Mouse (Mus musculus) C2C12 (cell line): ENCODE results near the gene Fbxw4. TPM values are rescaled to one million over a fixed set of nuclear protein-coding genes. Genes with fewer than 3 reads are reported as not detected.

ENCODE experiments used
- H3K27me3 ChIP-seq: one replicate; pipeline ENCODE4 v1.6.1; 2011; ENCODE audit not compliant: control insufficient read depth, insufficient read depth, insufficient read length
- H3K36me3 ChIP-seq: one replicate; pipeline ENCODE4 v1.6.1; 2011; ENCODE audit not compliant: control insufficient read depth, insufficient read depth
- H3K4me3 ChIP-seq: one replicate; pipeline ENCODE4 v1.5.1; 2011; ENCODE audit warnings: mild to moderate bottlenecking, control low read depth; ENCODE audit not compliant: poor library complexity, insufficient read depth, severe bottlenecking
- H3K79me2 ChIP-seq: one replicate; pipeline ENCODE4 v1.6.1; 2011; ENCODE audit not compliant: control insufficient read depth, insufficient read depth
- H3K79me3 ChIP-seq: one replicate; pipeline ENCODE4 v1.6.1; 2011; ENCODE audit warnings: low read depth, control low read depth
- H3ac ChIP-seq: one replicate; pipeline ENCODE3; 2011; ENCODE audit warnings: low read depth; ENCODE audit not compliant: control insufficient read depth, insufficient read length
- CEBPB ChIP-seq: IDR thresholded peaks from one replicate; pipeline ENCODE4 v1.6.1; 2011; ENCODE audit warnings: low read depth, mild to moderate bottlenecking, control low read depth, moderate library complexity
- CTCF ChIP-seq: IDR thresholded peaks from one replicate; pipeline ENCODE4 v1.5.1; 2011; ENCODE audit not compliant: control insufficient read depth, insufficient read depth, insufficient read length
- FOSL1 ChIP-seq: IDR thresholded peaks from one replicate; pipeline ENCODE4 v1.8.0; 2011; ENCODE audit warnings: mild to moderate bottlenecking, low read length; ENCODE audit not compliant: poor library complexity, insufficient read depth, severe bottlenecking
- MAX ChIP-seq: IDR thresholded peaks from one replicate; pipeline ENCODE4 v1.6.1; 2011; ENCODE audit warnings: mild to moderate bottlenecking, control low read depth
- MYOD1 ChIP-seq: IDR thresholded peaks from one replicate; pipeline ENCODE4 v1.6.1; 2011; ENCODE audit warnings: low read depth; ENCODE audit not compliant: control insufficient read depth, insufficient read length
- MYOG ChIP-seq: IDR thresholded peaks from one replicate; pipeline ENCODE4 v1.6.1; 2011; ENCODE audit not compliant: control insufficient read depth, insufficient read length; ENCODE audit errors: extremely low read depth
- USF1 ChIP-seq: IDR thresholded peaks from one replicate; pipeline ENCODE4 v1.6.1; 2011; ENCODE audit warnings: low read depth, mild to moderate bottlenecking, control low read depth, moderate library complexity
- polyA plus RNA-seq: library from polyadenylated mRNA; unstranded; fragments of >200 nt; fragmentation: generic; extraction: Trizol; gene quantifications from one replicate; pipeline ENCODE4 v1.2.1, GENCODE M21; 2012; ENCODE audit warnings: missing spikeins

The Fbxw4 gene
- polyA plus RNA-seq, 1 experiment = 19.3 TPM

DNA sequence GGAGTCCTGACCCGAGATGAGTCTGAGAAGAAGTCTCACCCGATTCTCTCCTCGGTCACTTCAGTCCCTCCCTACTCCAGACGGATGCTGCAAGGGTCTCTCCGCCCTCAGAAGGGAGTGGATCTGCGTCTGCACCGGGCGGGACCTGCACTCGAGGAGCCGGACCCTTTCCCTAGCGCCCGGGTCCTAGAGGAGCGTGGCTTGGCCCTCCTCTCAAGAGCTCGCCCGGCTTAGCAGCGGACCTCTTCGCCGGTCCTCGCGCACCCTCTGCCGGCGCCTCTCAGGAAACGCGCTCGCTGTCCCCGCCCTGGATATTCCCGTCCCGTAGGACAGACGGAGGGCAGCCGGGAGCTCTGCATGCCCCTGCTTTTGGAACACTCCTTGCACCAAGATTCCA lies 115.2 kb downstream of the Fbxw4 start:
- H3K36me3 ChIP-seq = no peaks in the 10 kb centered on the region
- no peaks in the 10 kb centered on the region for H3K79me3 ChIP-seq
- TF ChIP-seq CTCF (peak; percentile 92), CEBPB (no peak)
- H3K27me3 ChIP-seq = peaks cover 11% of the 10 kb centered on the region
- H3K4me3 ChIP-seq = no peak overlapping the region
- H3K79me2 ChIP-seq = no peaks in the 10 kb centered on the region
- H3ac ChIP-seq = peak overlapping the region; percentile 53

DNA sequence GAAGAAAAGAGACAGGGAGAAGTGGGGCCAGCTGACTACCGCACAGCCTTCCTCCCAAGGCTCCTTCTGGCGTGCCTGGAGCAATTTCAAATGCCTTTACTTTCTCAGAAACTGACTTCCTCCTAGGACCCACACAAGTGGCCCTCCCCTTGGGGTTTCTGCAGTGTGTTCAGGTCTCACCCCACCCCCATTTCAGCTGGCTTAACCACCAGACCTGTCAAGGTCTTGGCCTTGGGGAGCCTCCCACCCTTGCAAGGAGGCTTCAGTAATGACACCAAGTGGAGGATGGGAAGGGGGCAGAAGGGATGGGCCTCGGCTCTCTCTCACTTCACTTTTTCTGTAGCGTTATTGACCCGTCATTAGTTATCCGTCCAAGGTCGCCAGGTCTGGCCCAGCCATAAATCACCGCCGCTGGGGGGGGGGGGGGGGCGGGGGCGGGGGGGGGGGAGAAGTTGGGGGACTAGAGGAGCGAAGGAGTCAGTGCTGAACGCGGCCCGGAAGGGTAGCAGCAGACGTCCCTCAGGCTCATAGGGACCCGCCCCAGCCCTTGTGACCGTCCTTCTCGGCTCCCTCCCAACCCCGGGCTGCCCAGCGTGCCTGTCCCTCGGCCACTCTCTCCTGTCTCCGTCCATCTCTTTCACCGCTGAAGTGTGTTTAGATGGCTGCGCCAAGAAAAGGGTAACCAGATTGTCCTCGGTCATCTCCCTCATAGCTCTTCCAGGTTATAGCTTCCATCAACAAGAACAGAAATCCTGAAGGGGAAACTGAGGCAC lies 115.8 kb downstream of the Fbxw4 start:
- no peaks in the 10 kb centered on the region for H3K79me2 ChIP-seq
- no peaks in the 10 kb centered on the region for H3K36me3 ChIP-seq
- TF ChIP-seq CEBPB (no peak), MYOD1 (no peak)
- H3K27me3 ChIP-seq = peaks cover 11% of the 10 kb centered on the region
- H3K4me3 ChIP-seq = no peak overlapping the region
- no peak overlapping the region for H3ac ChIP-seq
- H3K79me3 ChIP-seq = no peaks in the 10 kb centered on the region

DNA sequence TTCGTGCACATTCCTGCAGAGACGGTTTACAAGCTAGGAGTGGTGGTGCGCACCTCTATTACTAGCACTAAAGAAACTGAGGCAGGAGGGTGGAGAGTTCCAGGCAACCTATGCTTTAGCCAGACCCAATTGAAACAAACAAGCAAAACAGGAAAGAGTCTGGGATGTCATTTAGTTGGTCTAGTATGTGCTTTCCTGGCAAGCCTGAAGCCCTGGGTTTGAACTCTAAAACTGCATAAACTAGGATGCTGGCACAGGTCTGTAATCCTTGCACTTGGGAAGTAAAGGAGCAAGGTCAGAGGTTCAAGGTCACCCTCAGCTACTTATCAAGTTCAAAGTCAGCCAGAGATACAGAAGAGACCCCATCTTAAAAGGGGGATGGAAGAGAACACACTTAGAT lies 118.1 kb downstream of the Fbxw4 start:
- H3ac ChIP-seq = peak overlapping the region; percentile 71
- peaks cover 11% of the 10 kb centered on the region for H3K27me3 ChIP-seq
- TF ChIP-seq CEBPB = no peak
- TF ChIP-seq MYOG = no peak
- TF ChIP-seq MAX = no peak
- no peak for TF ChIP-seq MYOD1
- TF ChIP-seq USF1 = no peak
- TF ChIP-seq FOSL1 = no peak
- no peak for TF ChIP-seq CTCF
- no peaks in the 10 kb centered on the region for H3K79me3 ChIP-seq
- no peaks in the 10 kb centered on the region for H3K36me3 ChIP-seq
- H3K4me3 ChIP-seq = no peak overlapping the region
- H3K79me2 ChIP-seq = no peaks in the 10 kb centered on the region

DNA sequence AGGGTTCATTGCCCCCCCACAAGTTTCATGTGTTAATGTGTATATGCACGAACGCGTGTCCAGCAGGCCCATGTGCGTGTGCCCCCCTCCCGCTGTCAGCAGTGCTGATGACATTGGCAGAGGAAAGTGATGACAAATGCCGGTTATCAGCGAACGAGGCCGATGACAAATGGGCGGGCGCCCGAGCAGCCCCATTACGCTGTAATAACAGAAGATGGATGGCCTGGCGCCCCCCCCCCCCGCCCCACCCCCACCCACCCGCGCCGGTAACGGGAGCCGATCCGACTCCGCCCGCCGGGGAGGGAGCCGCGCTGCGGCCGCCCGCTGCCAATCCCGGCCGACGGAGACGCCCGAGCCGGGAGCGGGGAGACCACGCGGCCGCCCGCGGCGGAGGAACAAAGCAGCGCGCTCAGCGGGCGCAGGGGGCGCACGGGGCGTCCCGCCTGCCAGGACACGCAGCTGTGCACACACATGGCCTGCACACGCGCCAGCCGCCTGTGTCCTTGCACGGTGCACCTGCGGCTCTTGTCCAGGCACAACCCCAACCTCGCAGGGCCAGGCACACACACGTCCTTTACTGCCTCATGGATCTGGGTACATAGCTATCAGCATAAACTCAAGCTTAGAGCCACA lies 118.6 kb downstream of the Fbxw4 start:
- no peaks in the 10 kb centered on the region for H3K36me3 ChIP-seq
- no peak for TF ChIP-seq MYOD1
- TF ChIP-seq CTCF = peak; percentile 12
- H3K79me3 ChIP-seq = no peaks in the 10 kb centered on the region
- H3ac ChIP-seq = peak overlapping the region; percentile 71
- peaks cover 11% of the 10 kb centered on the region for H3K27me3 ChIP-seq
- H3K4me3 ChIP-seq = no peak overlapping the region
- no peaks in the 10 kb centered on the region for H3K79me2 ChIP-seq

DNA sequence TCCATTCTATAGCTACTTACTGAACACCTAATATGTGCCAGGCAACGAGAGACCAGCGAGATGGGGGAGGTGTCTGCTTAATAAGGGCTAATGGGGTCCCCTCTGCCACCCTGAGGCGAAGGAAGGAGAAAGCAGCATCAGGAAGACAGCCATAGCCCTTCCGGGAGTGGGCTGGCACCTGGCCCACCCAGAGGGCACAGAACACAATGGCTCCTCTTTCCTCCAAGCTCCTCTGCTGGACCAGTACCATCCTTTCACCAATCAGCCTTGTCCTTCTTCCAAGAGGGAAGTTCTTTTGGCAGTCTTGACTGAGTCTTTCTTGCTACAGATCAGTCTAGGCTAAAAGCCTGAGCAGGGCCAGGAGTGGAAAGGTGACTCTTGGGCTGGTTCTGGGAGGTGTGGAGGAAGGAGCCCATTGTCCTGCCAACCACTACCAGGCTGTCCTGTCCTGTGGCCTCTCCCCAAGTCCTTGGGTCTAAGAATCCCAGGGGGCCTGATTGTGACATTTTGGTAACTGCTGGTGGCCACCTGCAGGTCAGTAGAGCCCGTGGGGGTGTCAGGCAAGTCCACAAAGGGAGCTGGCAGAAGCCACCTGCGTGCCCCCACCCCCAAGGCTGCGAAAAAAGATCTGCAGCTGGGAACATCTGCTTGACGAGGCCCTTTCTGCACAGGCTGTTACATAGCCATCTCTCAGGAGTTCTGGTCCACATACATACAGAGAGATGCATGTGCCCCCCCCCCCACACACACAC lies 119.3 kb downstream of the Fbxw4 start:
- H3K36me3 ChIP-seq = no peaks in the 10 kb centered on the region
- no peak overlapping the region for H3ac ChIP-seq
- no peaks in the 10 kb centered on the region for H3K79me2 ChIP-seq
- peaks cover 12% of the 10 kb centered on the region for H3K27me3 ChIP-seq
- no peak for TF ChIP-seq CEBPB
- no peak for TF ChIP-seq MAX
- TF ChIP-seq MYOG = no peak
- no peak for TF ChIP-seq CTCF
- TF ChIP-seq MYOD1 = no peak
- TF ChIP-seq USF1 = no peak
- no peak for TF ChIP-seq FOSL1
- no peak overlapping the region for H3K4me3 ChIP-seq
- no peaks in the 10 kb centered on the region for H3K79me3 ChIP-seq

DNA sequence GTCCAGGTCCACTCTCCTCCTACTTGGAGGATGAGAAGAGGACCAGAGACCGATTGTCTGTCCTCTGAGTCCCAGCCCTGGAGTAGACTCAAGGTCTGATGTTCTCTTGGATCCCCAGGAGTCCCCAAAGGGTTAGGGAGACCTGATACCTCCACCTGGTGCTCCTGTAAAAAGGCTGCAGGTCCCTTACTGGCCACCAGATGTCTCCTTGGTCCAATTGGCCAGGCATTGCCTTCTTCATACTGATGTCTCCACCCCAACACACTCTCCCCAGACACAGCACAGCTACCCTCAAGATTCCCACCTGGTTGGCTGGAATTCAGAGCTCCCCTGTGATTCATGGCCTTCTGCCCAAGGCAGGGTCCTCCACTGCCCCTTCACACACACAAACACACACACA lies 122.6 kb downstream of the Fbxw4 start:
- no peaks in the 10 kb centered on the region for H3K36me3 ChIP-seq
- H3K4me3 ChIP-seq = no peak overlapping the region
- no peak overlapping the region for H3ac ChIP-seq
- H3K79me2 ChIP-seq = no peaks in the 10 kb centered on the region
- peaks cover 15% of the 10 kb centered on the region for H3K27me3 ChIP-seq
- H3K79me3 ChIP-seq = no peaks in the 10 kb centered on the region
- TF ChIP-seq MAX (no peak), FOSL1 (no peak), CEBPB (no peak), MYOD1 (no peak), CTCF (no peak)
